Mouse (Mus musculus): ENCODE measurements around the gene AW822073.
A peak's percentile ranks its signal among the peaks of the same experiment; 100 is the strongest.
"Not testable (repeated sequence)": the region's sequence is repeated elsewhere in the genome, so short reads cannot be mapped to it uniquely, and the experiment has no call there.

AW822073 gene

GRCm38 (mm10) chr10:58224827-58225785 lies at the start of gene AW822073:
AW822073 (minus strand) TSS chr10:58224930.
- DNase-seq (ENCODE audit: low spot score) = peak; percentile 49

GRCm38 (mm10) chr10:58258466-58258865 lies 33.7 kb upstream of the AW822073 start:
- DNase-seq (ENCODE audit: low spot score) = no peak

GRCm38 (mm10) chr10:58255954-58256353 lies 31.2 kb upstream of the AW822073 start:
- DNase-seq (ENCODE audit: low spot score) = no peak

- peak; percentile 91 for DNase-seq (ENCODE audit: low spot score)
Measured at GRCm38 (mm10) chr10:58255213-58255892, 30.6 kb upstream of the AW822073 start, which contains the start of gene Gcc2. Gcc2 (plus strand) TSS chr10:58255497.

- DNase-seq (ENCODE audit: low spot score) = no peak
Measured at GRCm38 (mm10) chr10:58254635-58255175, 30.0 kb upstream of the AW822073 start.

- no peak for DNase-seq (ENCODE audit: low spot score)
Measured at GRCm38 (mm10) chr10:58249535-58249934, 24.8 kb upstream of the AW822073 start.

GRCm38 (mm10) chr10:58238984-58239740 lies 14.4 kb upstream of the AW822073 start:
- peak; percentile 59 for DNase-seq (ENCODE audit: low spot score)

GRCm38 (mm10) chr10:58236613-58237012 lies 11.9 kb upstream of the AW822073 start, which contains the start of gene Gm4981:
Gm4981 (minus strand) TSS chr10:58236701.
- DNase-seq (ENCODE audit: low spot score) = no peak

GRCm38 (mm10) chr10:58234985-58235384 lies 10.3 kb upstream of the AW822073 start:
- DNase-seq (ENCODE audit: low spot score) = not testable (repeated sequence)

- DNase-seq (ENCODE audit: low spot score) = not testable (repeated sequence)
Measured at GRCm38 (mm10) chr10:58233740-58234121, 9.0 kb upstream of the AW822073 start.

GRCm38 (mm10) chr10:58233054-58233739 lies 8.5 kb upstream of the AW822073 start:
- not testable (repeated sequence) for DNase-seq (ENCODE audit: low spot score)

GRCm38 (mm10) chr10:58232641-58232969 lies 7.9 kb upstream of the AW822073 start, which contains the start of gene Duxf3:
Duxf3 (minus strand) TSS chr10:58232675.
- not testable (repeated sequence) for DNase-seq (ENCODE audit: low spot score)

GRCm38 (mm10) chr10:58231779-58232640 lies 7.3 kb upstream of the AW822073 start:
- peak; percentile 77 for DNase-seq (ENCODE audit: low spot score)

- DNase-seq (ENCODE audit: low spot score) = peak; percentile 35
Measured at GRCm38 (mm10) chr10:58231088-58231487, 6.4 kb upstream of the AW822073 start.

- not testable (repeated sequence) for DNase-seq (ENCODE audit: low spot score)
Measured at GRCm38 (mm10) chr10:58230021-58230420, 5.3 kb upstream of the AW822073 start.

GRCm38 (mm10) chr10:58227798-58228197 lies 3.1 kb upstream of the AW822073 start:
- peak; percentile 53 for DNase-seq (ENCODE audit: low spot score)

- not testable (repeated sequence) for DNase-seq (ENCODE audit: low spot score)
Measured at GRCm38 (mm10) chr10:58226357-58226756, 1.6 kb upstream of the AW822073 start.

- DNase-seq (ENCODE audit: low spot score) = peak; percentile 70
Measured at GRCm38 (mm10) chr10:58223972-58224805, 541 bp downstream of the AW822073 start.

GRCm38 (mm10) chr10:58223161-58223560 lies 1.6 kb downstream of the AW822073 start:
- not testable (repeated sequence) for DNase-seq (ENCODE audit: low spot score)

Data from ovary, postnatal 36 days (tissue).